Mouse (Mus musculus): Measurements from ENCODE around the gene Zfp119a.
"Not testable (repeated sequence)": the region's sequence is repeated elsewhere in the genome, so short reads cannot be mapped to it uniquely, and the experiment has no call there.

Zfp119a gene

DNA sequence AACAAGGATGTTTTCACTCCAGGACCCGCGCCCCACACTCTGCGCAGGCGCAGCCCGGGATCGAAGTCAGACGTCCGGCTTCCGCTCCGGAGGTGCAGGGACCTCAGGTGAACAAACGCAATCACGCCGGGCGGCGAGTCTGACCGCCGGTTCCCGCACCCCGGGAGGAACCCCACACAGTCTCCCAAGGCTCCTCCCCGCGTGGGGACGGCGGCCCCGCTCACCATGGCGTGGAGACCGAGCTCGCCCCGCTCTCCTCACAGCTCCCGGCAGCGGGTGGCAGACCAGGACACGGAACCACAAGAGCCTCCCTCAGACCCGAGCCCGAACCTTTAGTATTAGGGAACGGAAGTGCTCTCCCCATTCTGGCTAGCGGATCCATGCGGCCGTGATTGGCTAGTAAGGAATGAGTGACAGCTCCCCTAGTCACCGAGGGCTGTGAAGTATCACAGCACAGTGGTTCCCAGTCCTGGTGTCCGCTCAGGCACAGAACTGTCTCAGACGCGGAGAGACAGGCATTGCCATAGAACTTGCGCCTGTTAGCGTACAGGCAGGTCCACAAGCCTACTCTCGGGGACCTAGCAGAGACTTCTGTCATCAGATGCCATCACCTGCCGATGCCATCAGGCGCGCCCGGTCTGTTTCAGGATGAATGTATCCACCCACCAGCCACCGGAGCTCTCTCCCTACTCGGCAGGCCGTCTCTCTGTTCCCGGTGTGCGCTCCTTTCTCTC is at the start of gene Zfp119a:
Gene Zfp119a (minus strand): TSS at position 295 of the 734 bp plus-strand sequence.
- peak; percentile 7 for DNase-seq (ENCODE audit: extremely low read depth, low read depth, low spot score)

- DNase-seq (ENCODE audit: extremely low read depth, low read depth, low spot score) = no peak
Measured at GRCm38 (mm10) chr17:55906669-55907068, 27.9 kb upstream of the Zfp119a start.

DNA sequence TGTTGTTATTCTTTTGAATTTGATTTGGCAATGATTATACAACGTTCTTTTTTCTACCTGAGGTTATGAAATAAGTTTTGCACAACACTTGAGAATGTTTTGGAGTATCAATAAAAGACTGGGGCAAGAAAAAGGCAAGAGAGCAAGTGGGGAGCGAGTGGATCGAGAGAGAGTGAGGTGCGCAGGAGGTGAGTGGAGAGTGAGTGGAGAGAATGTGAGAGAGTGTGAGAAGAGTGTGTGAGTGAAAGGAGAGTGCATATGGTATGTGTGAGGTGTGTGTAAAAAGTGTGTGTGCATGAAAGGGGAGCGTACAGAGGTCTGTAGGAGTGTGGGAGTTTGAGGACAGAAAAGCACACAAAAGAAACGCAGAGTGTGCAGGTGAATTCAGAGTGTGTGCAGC is 25.4 kb upstream of the Zfp119a start:
- no peak for DNase-seq (ENCODE audit: extremely low read depth, low read depth, low spot score)

DNA sequence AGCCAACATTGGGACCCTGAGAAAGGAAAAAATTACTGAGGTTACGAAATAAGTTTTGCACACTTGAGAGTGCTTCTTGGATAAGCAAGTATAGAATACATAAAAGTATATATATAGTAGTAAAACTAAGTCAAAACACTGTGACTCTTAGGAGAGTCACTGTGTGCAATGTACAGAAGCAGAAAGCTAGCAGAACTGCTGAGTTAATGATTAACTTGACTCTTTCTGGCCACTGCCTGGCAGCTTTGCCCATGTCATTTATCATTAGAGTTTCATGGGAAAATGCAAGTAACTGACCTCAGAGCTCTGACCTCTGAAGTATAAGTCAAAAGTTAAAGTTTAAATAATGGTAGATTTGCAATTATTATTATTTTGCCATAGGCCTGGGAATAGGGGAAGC is 25.0 kb upstream of the Zfp119a start:
- DNase-seq (ENCODE audit: extremely low read depth, low read depth, low spot score) = no peak

DNA sequence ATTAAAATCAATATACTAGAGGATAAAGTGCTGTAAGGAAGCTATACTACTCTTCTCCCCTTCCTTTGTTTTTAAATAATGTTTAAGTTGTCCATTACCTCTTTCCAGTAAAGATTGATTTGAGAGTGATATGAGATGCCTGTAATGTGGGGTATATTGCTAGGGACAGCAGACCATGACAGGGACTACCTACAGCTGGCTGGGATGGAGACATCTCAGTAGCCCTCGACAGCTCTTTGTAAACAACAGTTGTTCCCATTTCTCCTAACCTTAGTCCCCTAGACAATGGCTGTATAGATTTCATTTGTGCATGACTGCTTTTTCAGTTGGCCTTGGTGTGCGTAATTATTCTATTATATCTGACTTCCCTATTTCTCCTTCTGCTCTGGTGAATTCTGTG is 24.4 kb upstream of the Zfp119a start:
- DNase-seq (ENCODE audit: extremely low read depth, low read depth, low spot score) = no peak

DNA sequence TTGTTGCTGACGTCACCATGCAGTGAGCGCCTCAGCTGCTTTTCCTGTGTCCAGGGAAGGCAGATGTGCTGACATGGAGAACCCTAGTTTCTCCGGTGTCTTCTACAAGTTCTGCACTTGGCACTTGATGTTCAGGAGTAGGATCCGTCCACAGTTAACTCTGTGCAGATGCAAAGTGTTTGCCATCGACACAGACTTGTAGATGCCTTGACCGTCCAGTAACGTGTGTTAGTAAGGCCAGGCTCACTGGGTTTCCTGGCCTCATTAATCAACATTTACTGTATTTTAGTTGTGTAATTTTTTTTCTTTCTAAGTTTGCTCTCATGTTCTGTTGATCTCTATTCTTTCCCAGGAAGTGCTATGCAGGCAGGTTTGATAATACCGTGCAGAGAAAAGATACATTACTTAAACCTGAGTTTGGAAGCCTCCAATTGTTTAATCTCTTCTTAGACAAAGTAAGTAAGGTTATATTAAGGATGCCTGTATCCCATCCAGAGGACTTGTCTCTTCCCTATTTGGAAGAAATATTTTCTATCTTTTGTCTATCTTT is 13.8 kb upstream of the Zfp119a start:
- DNase-seq (ENCODE audit: extremely low read depth, low read depth, low spot score) = not testable (repeated sequence)

- no peak for DNase-seq (ENCODE audit: extremely low read depth, low read depth, low spot score)
Measured at GRCm38 (mm10) chr17:55884912-55885311, 6.2 kb upstream of the Zfp119a start.

DNA sequence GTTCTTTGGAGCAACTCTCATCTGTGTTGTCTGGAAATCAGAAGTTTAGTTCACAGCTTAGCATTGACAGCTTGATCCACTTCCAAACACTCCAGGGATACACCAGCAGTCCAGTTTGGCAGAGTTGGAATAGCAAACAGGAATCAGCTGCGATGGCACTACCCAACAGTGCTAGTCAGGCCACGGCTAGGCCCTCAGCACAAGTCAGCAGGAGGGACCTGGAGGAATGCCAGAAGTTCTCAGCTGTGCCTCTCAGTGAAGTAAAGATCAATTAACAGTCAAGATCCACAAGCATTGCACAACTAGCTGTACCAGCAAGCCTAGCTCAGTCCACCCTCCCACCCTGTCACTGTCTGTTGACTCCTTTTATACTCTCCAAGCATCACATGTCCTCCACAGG is 4.9 kb upstream of the Zfp119a start:
- DNase-seq (ENCODE audit: extremely low read depth, low read depth, low spot score) = no peak

- not testable (repeated sequence) for DNase-seq (ENCODE audit: extremely low read depth, low read depth, low spot score)
Measured at GRCm38 (mm10) chr17:55878282-55878635, 471 bp downstream of the Zfp119a start.

DNA sequence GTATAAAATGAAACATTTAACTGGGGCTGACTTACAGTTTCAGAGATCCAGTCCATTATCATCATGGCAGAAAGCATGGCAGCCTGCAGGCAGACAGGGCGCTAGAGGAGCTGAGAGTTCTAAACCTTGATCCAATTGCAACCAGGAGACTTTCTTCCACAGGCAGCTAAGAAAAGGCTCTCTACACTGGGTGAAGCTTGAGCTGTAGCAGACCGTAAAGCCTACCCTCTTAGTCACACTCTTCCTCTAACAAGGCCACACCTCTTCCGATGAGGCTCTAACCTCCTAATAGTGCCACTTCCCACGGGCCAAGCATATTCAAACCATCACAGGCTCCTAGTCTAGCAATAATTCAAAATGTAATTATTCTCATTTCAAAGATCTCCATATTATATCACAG is 1.5 kb downstream of the Zfp119a start:
- DNase-seq (ENCODE audit: extremely low read depth, low read depth, low spot score) = no peak

DNA sequence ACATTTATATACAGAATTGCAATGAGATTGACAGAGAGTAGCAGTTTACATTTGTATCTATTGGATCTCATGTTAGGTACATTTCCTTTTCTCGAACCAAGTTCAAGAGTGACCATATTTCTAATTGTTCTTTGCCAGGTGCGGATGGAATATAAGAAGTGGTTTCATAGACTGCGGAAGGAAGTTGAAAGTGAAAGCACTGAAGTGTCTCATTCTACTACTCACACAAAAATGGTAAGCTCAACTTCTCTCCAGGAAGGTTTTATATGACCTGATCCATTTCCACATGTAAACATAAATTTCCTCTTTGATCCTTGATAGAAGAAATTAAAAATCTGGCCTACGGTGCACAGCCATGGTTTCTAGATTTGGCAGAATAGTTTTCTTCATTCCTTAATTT is 35.7 kb downstream of the Zfp119a start:
- no peak for DNase-seq (ENCODE audit: extremely low read depth, low read depth, low spot score)

DNA sequence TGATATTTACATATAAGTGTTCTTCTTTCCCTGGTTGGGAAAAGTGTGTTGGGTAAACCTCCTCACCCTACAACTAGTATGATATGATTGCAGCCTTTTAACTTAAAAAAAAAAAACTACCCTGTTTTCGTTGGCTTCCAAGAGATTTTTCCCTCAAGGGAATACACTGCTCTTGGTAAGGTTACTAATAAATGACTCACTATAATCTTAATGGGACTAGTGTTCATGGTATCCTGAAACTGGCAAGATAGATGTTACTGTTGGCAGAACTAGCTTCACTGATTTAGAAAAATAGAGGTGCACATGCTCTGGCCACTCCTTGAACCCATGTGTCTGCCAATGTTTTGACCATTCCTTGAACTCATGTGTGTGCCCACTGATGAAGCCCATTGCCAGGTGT is 57.2 kb downstream of the Zfp119a start:
- no peak for DNase-seq (ENCODE audit: extremely low read depth, low read depth, low spot score)

DNA sequence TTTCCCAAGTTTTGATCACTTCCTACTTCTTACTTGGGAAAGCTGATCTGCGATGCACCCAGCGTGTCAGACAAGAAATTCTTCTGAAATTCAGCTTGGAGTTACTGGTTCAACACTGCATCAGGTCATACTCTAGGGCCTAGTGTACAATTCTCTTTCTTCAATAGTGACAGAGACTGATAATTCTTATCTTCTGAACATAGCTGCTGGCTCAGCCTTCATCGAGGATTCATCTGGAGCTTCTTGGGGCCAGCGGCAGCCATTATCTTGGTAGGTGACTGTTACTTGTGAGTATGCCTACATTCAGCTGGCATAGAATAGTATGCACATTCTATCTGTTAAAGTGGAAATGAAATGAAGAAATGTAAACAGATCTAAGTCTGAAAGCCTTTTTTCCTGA is 61.9 kb downstream of the Zfp119a start:
- DNase-seq (ENCODE audit: extremely low read depth, low read depth, low spot score) = no peak

Measured in fat pad, adult 2 months (tissue).